Mouse (Mus musculus) heart, postnatal 0 days (tissue): ENCODE measurements at regions not wholly inside any gene's neighbourhood (a gene's known extent, or its start where the extent isn't known, plus 50 kb on each side); places are given as distances from the start of the nearest gene placed in this dataset.

Experiments used
- ATAC-seq: fragments of 200-750 bp; cut with Nextera tagmentation; 2 replicates; pipeline ENCODE4 v1.8.0; 2017; ENCODE audit warnings: low read depth, moderate number of reproducible peaks, moderate library complexity; ENCODE audit not compliant: insufficient read depth
- DNase-seq: peaks from one replicate; pipeline ENCODE4 v3.0.0-alpha.2; 2016; ENCODE audit warnings: low spot score
- H3K27ac ChIP-seq: fragments of 300-500 bp; sonication (generic); 2 replicates; pipeline ENCODE4 v1.5.1; 2014; ENCODE audit warnings: low read depth, mild to moderate bottlenecking
- H3K27me3 ChIP-seq: fragments of 300-500 bp; sonication (generic); 2 replicates; pipeline ENCODE4 v1.6.1; 2014; ENCODE audit warnings: low read length, mixed read lengths; ENCODE audit not compliant: control insufficient read depth, insufficient read depth
- H3K36me3 ChIP-seq: fragments of 300-500 bp; sonication (generic); replicated peaks from 2 replicates; pipeline ENCODE4 v1.6.1; 2014; ENCODE audit warnings: low read length, mixed read lengths; ENCODE audit not compliant: control insufficient read depth, insufficient read depth
- H3K4me1 ChIP-seq: fragments of 300-500 bp; sonication (generic); 2 replicates; pipeline ENCODE4 v1.6.1; 2014; ENCODE audit warnings: antibody characterized with exemption; ENCODE audit not compliant: control insufficient read depth, insufficient read depth
- H3K4me2 ChIP-seq: fragments of 300-500 bp; sonication (generic); 2 replicates; pipeline ENCODE4 v1.6.1; 2014; ENCODE audit warnings: low read depth, mild to moderate bottlenecking, low read length, moderate library complexity
- H3K4me3 ChIP-seq: fragments of 300-500 bp; sonication (generic); 2 replicates; pipeline ENCODE4 v1.5.1; 2014; ENCODE audit warnings: low read depth, low read length
- H3K9ac ChIP-seq: fragments of 300-500 bp; sonication (generic); replicated peaks from 2 replicates; pipeline ENCODE4 v1.6.1; 2014; ENCODE audit warnings: low read depth, low read length, mixed read lengths
- H3K9me3 ChIP-seq: fragments of 300-500 bp; sonication (generic); replicated peaks from 2 replicates; pipeline ENCODE4 v1.6.1; 2016; ENCODE audit warnings: low read length; ENCODE audit not compliant: control insufficient read depth
- CTCF ChIP-seq: IDR thresholded peaks from 2 replicates; pipeline ENCODE4 v1.5.1; 2016; ENCODE audit warnings: antibody characterized with exemption, control low read depth, low read depth
- EP300 ChIP-seq: IDR thresholded peaks from 2 replicates; pipeline ENCODE4 v1.6.1; 2016; ENCODE audit warnings: antibody characterized with exemption, low read depth
- WGBS: fragments of 180-500 bp; shearing (Covaris S2); extraction: QIAGEN DNeasy Blood & Tissue Kit; methylation state at CpG from one replicate; pipeline ENCODE4 v1.1.7; 2014; 5-methylcytosine and 5-hydroxymethylcytosine counted together

GRCm38 (mm10) chr13:51964921-51965320 lies 118.4 kb downstream of the Gadd45g start:
- Histone ChIP-seq H3K4me1 (peaks cover 30% of the 10 kb centered on the region), H3K9me3 (no peaks in the 10 kb centered on the region), H3K36me3 (no peaks in the 10 kb centered on the region), H3K4me2 (no peak overlapping the region), H3K27me3 (no peaks in the 10 kb centered on the region), H3K27ac (peak overlapping the region; percentile 80), H3K9ac (no peak overlapping the region), H3K4me3 (no peak overlapping the region)
- TF ChIP-seq CTCF (no peak), EP300 (no peak)
- DNase-seq (no peak), ATAC-seq (no peak)
- 47% methylated on average over 2 of the region's 2 CpGs for WGBS

- Histone ChIP-seq H3K9ac (no peak overlapping the region), H3K9me3 (no peaks in the 10 kb centered on the region), H3K4me2 (no peak overlapping the region), H3K27ac (no peak overlapping the region), H3K4me3 (no peak overlapping the region), H3K4me1 (peaks cover 26% of the 10 kb centered on the region), H3K36me3 (no peaks in the 10 kb centered on the region), H3K27me3 (no peaks in the 10 kb centered on the region)
- 85% methylated on average over 6 of the region's 6 CpGs for WGBS
- TF ChIP-seq CTCF (no peak), EP300 (no peak)
- DNase-seq, result no peak
- ATAC-seq, result no peak
Measured at GRCm38 (mm10) chr13:51968103-51968502, 121.6 kb downstream of the Gadd45g start.

- no peak overlapping the region for H3K4me2 ChIP-seq
- ATAC-seq (peak; percentile 60), DNase-seq (peak; percentile 29)
- H3K9me3 ChIP-seq, result no peaks in the 10 kb centered on the region
- H3K27ac ChIP-seq, result no peak overlapping the region
- H3K36me3 ChIP-seq, result no peaks in the 10 kb centered on the region
- H3K9ac ChIP-seq, result no peak overlapping the region
- H3K27me3 ChIP-seq, result no peaks in the 10 kb centered on the region
- 33% methylated on average over 9 of the region's 9 CpGs for WGBS
- H3K4me1 ChIP-seq, result peaks cover 32% of the 10 kb centered on the region
- TF ChIP-seq EP300 (no peak), CTCF (no peak)
- H3K4me3 ChIP-seq, result no peak overlapping the region
Measured at GRCm38 (mm10) chr13:51968796-51969195, 122.3 kb downstream of the Gadd45g start.

GRCm38 (mm10) chr13:51970051-51970450 lies 123.6 kb downstream of the Gadd45g start:
- Histone ChIP-seq H3K9me3 (no peaks in the 10 kb centered on the region), H3K36me3 (no peaks in the 10 kb centered on the region), H3K4me1 (peaks cover 37% of the 10 kb centered on the region), H3K4me3 (no peak overlapping the region), H3K4me2 (no peak overlapping the region), H3K27me3 (no peaks in the 10 kb centered on the region), H3K27ac (no peak overlapping the region), H3K9ac (no peak overlapping the region)
- TF ChIP-seq EP300 (no peak), CTCF (no peak)
- ATAC-seq (no peak), DNase-seq (peak; percentile 44)
- WGBS, result 65% methylated on average over 10 of the region's 11 CpGs

- DNase-seq, result no peak
- Histone ChIP-seq H3K9me3 (no peaks in the 10 kb centered on the region), H3K36me3 (no peaks in the 10 kb centered on the region), H3K4me1 (peaks cover 50% of the 10 kb centered on the region), H3K4me2 (no peak overlapping the region), H3K4me3 (no peak overlapping the region), H3K27me3 (no peaks in the 10 kb centered on the region), H3K9ac (no peak overlapping the region), H3K27ac (no peak overlapping the region)
- ATAC-seq, result no peak
- 55% methylated on average over 12 of the region's 12 CpGs for WGBS
- TF ChIP-seq CTCF (no peak), EP300 (no peak)
Measured at GRCm38 (mm10) chr13:51972656-51973310, 126.3 kb downstream of the Gadd45g start.

GRCm38 (mm10) chr13:51973461-51973860 lies 127.0 kb downstream of the Gadd45g start:
- DNase-seq, result no peak
- no peaks in the 10 kb centered on the region for H3K27me3 ChIP-seq
- H3K9me3 ChIP-seq, result no peaks in the 10 kb centered on the region
- WGBS, result 71% methylated on average over 10 of the region's 10 CpGs
- no peaks in the 10 kb centered on the region for H3K36me3 ChIP-seq
- no peak for ATAC-seq
- peaks cover 47% of the 10 kb centered on the region for H3K4me1 ChIP-seq
- H3K4me3 ChIP-seq, result no peak overlapping the region
- no peak for TF ChIP-seq EP300
- TF ChIP-seq CTCF, result no peak
- no peak overlapping the region for H3K4me2 ChIP-seq
- H3K27ac ChIP-seq, result no peak overlapping the region
- H3K9ac ChIP-seq, result no peak overlapping the region
